Comparison of ENCODE assay signal across 26 mouse cellular contexts in the genomic region with DNA sequence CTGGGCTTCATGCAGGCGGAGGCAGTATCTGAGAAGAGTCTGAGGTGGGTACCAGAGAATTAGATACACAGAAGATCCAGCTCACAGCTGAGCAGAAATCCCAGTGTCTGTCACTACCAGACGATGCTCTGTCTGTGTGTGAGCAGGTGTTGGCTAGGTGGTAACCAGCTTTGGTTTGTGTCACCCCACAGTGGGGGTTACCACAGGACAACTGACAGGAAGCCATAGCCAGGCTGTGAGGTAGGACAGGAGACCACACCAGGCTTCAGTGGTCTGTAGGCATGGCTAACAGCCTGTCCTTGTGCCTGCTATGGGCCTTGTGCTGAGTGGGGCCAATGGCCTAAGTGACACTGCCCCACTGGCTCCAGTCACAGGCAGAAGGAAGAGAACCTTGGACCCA.
DNase-seq lines count a peak whose midpoint lies in the region; ATAC-seq and TF ChIP-seq lines count a peak whose summit lies in the region.
"Had no signal": no experiment of that assay in that cellular context is flagged by ENCODE, and none has a peak within 500 bp of the region (broad histone marks: within the 10 kb centered on the region; RNA-seq: fewer than 3 reads in every experiment).

No protein-coding gene starts in this region.

- H3K9me3 ChIP-seq in intestine, embryonic 16.5 days (ENCODE audit: control insufficient read depth, low read length) = no peaks in the 10 kb centered on the region
- H3K9me3 ChIP-seq in intestine, embryonic 15.5 days = no peaks in the 10 kb centered on the region
- H3K9me3 ChIP-seq: embryonic facial prominence, embryonic 12.5 days; embryonic facial prominence, embryonic 15.5 days; heart, embryonic 12.5 days; heart, embryonic 15.5 days; hindbrain, embryonic 12.5 days had no signal

- no peak for TF ChIP-seq EP300 in heart, adult 2 months (IDR thresholded peaks at IDR 0.05; ENCODE audit: insufficient read depth, low read depth, low read length)

- H3K36me3 ChIP-seq in intestine, embryonic 16.5 days (ENCODE audit: control insufficient read depth, insufficient read depth, low read length) = no peaks in the 10 kb centered on the region
- H3K36me3 ChIP-seq in intestine, embryonic 15.5 days = no peaks in the 10 kb centered on the region
- no peaks in the 10 kb centered on the region for H3K36me3 ChIP-seq in heart, adult 2 months (ENCODE audit: control insufficient read depth, insufficient read depth, low read length)
- H3K36me3 ChIP-seq: embryonic facial prominence, embryonic 12.5 days; embryonic facial prominence, embryonic 15.5 days; heart, embryonic 12.5 days; heart, embryonic 15.5 days; hindbrain, embryonic 12.5 days had no signal

- intact Hi-C loops in heart, adult 2 months (cut with DNase I) = loop anchor here (5.0 kb wide), 1 partner anchor 63 kb away; no protein-coding TSS in a partner anchor

- no peak overlapping the region for H3K4me3 ChIP-seq in intestine, embryonic 16.5 days (ENCODE audit: low read length)
- H3K4me3 ChIP-seq in intestine, embryonic 15.5 days (replicated peaks) = no peak overlapping the region
- no peak overlapping the region for H3K4me3 ChIP-seq in heart, adult 2 months
- H3K4me3 ChIP-seq: embryonic facial prominence, embryonic 12.5 days; embryonic facial prominence, embryonic 15.5 days; gastrocnemius, adult 2 months; heart, embryonic 12.5 days; heart, embryonic 15.5 days; hindbrain, embryonic 12.5 days had no signal

- 0 out of 2 replicates have a peak, but pooled peaks cover 3% of the 10 kb centered on the region for H3K27me3 ChIP-seq in intestine, embryonic 16.5 days (replicated peaks; ENCODE audit: control insufficient read depth, insufficient read depth, low read length)
- H3K27me3 ChIP-seq in intestine, embryonic 15.5 days (replicated peaks) = no peaks in the 10 kb centered on the region
- H3K27me3 ChIP-seq in heart, adult 2 months (ENCODE audit: control insufficient read depth, insufficient read depth, low read length) = no peaks in the 10 kb centered on the region
- H3K27me3 ChIP-seq: embryonic facial prominence, embryonic 12.5 days; embryonic facial prominence, embryonic 15.5 days; heart, embryonic 12.5 days; hindbrain, embryonic 12.5 days had no signal

- no peak for TF ChIP-seq POLR2A in heart, adult 2 months (IDR thresholded peaks at IDR 0.05; ENCODE audit: insufficient read depth, low read depth, low read length)

- peaks cover 5% of the 10 kb centered on the region for H3K4me1 ChIP-seq in intestine, embryonic 16.5 days (ENCODE audit: control insufficient read depth, insufficient read depth, low read length)
- H3K4me1 ChIP-seq in intestine, embryonic 15.5 days (replicated peaks) = peaks cover 17% of the 10 kb centered on the region; the same call in 1 of the 2 replicates
- H3K4me1 ChIP-seq in heart, adult 2 months (ENCODE audit: control insufficient read depth, insufficient read depth, low read length) = peaks cover 1% of the 10 kb centered on the region; the same call in 1 of the 2 replicates

- no peaks in the 10 kb centered on the region for H3K79me2 ChIP-seq in heart, adult 2 months (replicated peaks; ENCODE audit: control insufficient read depth, insufficient read depth, low read length)

- TF ChIP-seq CTCF in heart, adult 2 months (IDR thresholded peaks at IDR 0.05) = no peak

- DNase-seq in 416B (ENCODE audit: low read depth) = peak; percentile 66
- DNase-seq in heart, adult 2 months = no peak
- DNase-seq in cerebellum, postnatal 25 days = no peak
- DNase-seq: adrenal gland, adult 8-10 months; adrenal gland, postnatal 25 days; cerebellum, adult 11-12 months; cerebellum, adult 8-10 months; cerebellum, postnatal 10 days; forebrain, postnatal 0 days; gastrocnemius, adult 2 months; gastrocnemius, postnatal 14 days; heart, adult 11 months; heart, postnatal 10 days; heart, postnatal 36 days; kidney, adult 11 months had no signal

- no peak overlapping the region for H3K9ac ChIP-seq in intestine, embryonic 16.5 days (ENCODE audit: low read depth, low read length)
- no peak overlapping the region for H3K9ac ChIP-seq in intestine, embryonic 15.5 days
- no peak overlapping the region for H3K9ac ChIP-seq in heart, adult 2 months (ENCODE audit: low read depth, low read length)
- H3K9ac ChIP-seq: embryonic facial prominence, embryonic 12.5 days; embryonic facial prominence, embryonic 15.5 days; forebrain, postnatal 0 days; heart, embryonic 12.5 days; heart, embryonic 15.5 days; hindbrain, embryonic 12.5 days had no signal

- no peak overlapping the region for H3K27ac ChIP-seq in intestine, embryonic 16.5 days (ENCODE audit: low read length)
- H3K27ac ChIP-seq in intestine, embryonic 15.5 days = no peak overlapping the region
- H3K27ac ChIP-seq in heart, adult 2 months = no peak overlapping the region
- H3K27ac ChIP-seq: embryonic facial prominence, embryonic 12.5 days; embryonic facial prominence, embryonic 15.5 days; gastrocnemius, adult 2 months; heart, embryonic 15.5 days; hindbrain, embryonic 12.5 days had no signal

- WGBS in intestine, embryonic 16.5 days = 78% methylated on average over 2 of the region's 2 CpGs
- 84% methylated on average over 2 of the region's 2 CpGs for WGBS in intestine, embryonic 15.5 days
- 95% methylated on average over 2 of the region's 2 CpGs for WGBS in heart, adult 2 months

- H3K4me2 ChIP-seq in intestine, embryonic 16.5 days (ENCODE audit: low read depth, low read length) = no peak overlapping the region
- no peak overlapping the region for H3K4me2 ChIP-seq in intestine, embryonic 15.5 days (replicated peaks)
- H3K4me2 ChIP-seq: embryonic facial prominence, embryonic 12.5 days; embryonic facial prominence, embryonic 15.5 days; heart, embryonic 12.5 days; heart, embryonic 15.5 days; hindbrain, embryonic 12.5 days had no signal

- peak; percentile 57; the same call in 1 of the 2 replicates for ATAC-seq in intestine, embryonic 16.5 days
- ATAC-seq in intestine, embryonic 15.5 days = no peak
- ATAC-seq in hematopoietic stem cell, adult 5-6 weeks (replicated peaks in 1 of 2; ENCODE audit: insufficient read depth in 1 of 2, low FRiP score in 2 of 2, low TSS enrichment in 1 of 2, low read depth in 1 of 2, poor library complexity in 2 of 2, severe bottlenecking in 2 of 2) = peak; percentile 12 to 20; a peak in 3 of 4 replicates
- ATAC-seq: CD4-positive, CD25-positive, alpha-beta regulatory T cell, adult 4 months; forebrain, embryonic 14.5 days; forebrain, postnatal 0 days; hindbrain, embryonic 16.5 days had no signal
